Mouse (Mus musculus): ENCODE data around the gene Nudcd3. TPM values are rescaled to one million over a fixed set of nuclear protein-coding genes. Genes with fewer than 3 reads are reported as not detected.

The Nudcd3 gene
- polyA plus RNA-seq, 1 experiment from 2014 or later = 31.5 TPM

GRCm38 (mm10) chr11:6216834-6217233 is 16.6 kb upstream of the Nudcd3 start:
- Histone ChIP-seq H3K4me1 (ENCODE audit: control insufficient read depth, insufficient read depth, low read length) (no peaks in the 10 kb centered on the region), H3K4me2 (ENCODE audit: low read depth, low read length) (no peak overlapping the region), H3K9ac (ENCODE audit: low read depth, low read length) (no peak overlapping the region), H3K36me3 (ENCODE audit: control insufficient read depth, insufficient read depth, low read length) (no peaks in the 10 kb centered on the region), H3K27me3 (replicated peaks; ENCODE audit: control insufficient read depth, insufficient read depth, low read length) (no peaks in the 10 kb centered on the region), H3K9me3 (ENCODE audit: control insufficient read depth, low read length) (no peaks in the 10 kb centered on the region), H3K27ac (replicated peaks; ENCODE audit: low read depth, low read length) (no peak overlapping the region), H3K4me3 (ENCODE audit: low read depth, low read length) (no peak overlapping the region)
- ATAC-seq (ENCODE audit: low read depth) = peak; percentile 47; the same call in 1 of the 2 replicates
- peak; percentile 49 for DNase-seq (ENCODE audit: low spot score)
- 36% methylated on average over 3 of the region's 3 CpGs for WGBS

- Histone ChIP-seq H3K4me1 (ENCODE audit: control insufficient read depth, insufficient read depth, low read length) (no peaks in the 10 kb centered on the region), H3K4me2 (ENCODE audit: low read depth, low read length) (no peak overlapping the region), H3K27me3 (replicated peaks; ENCODE audit: control insufficient read depth, insufficient read depth, low read length) (no peaks in the 10 kb centered on the region), H3K4me3 (ENCODE audit: low read depth, low read length) (no peak overlapping the region), H3K9me3 (ENCODE audit: control insufficient read depth, low read length) (no peaks in the 10 kb centered on the region), H3K9ac (ENCODE audit: low read depth, low read length) (no peak overlapping the region), H3K27ac (replicated peaks; ENCODE audit: low read depth, low read length) (no peak overlapping the region), H3K36me3 (ENCODE audit: control insufficient read depth, insufficient read depth, low read length) (no peaks in the 10 kb centered on the region)
- DNase-seq (ENCODE audit: low spot score) = no peak
- ATAC-seq (ENCODE audit: low read depth) = no peak
- WGBS = 93% methylated on average over 1 of the region's 1 CpGs
Observed at GRCm38 (mm10) chr11:6208158-6208557, 7.9 kb upstream of the Nudcd3 start.

GRCm38 (mm10) chr11:6207090-6207489 is 6.9 kb upstream of the Nudcd3 start:
- H3K27ac ChIP-seq (replicated peaks; ENCODE audit: low read depth, low read length) = no peak overlapping the region
- ATAC-seq (ENCODE audit: low read depth) (no peak), DNase-seq (ENCODE audit: low spot score) (no peak)
- no peaks in the 10 kb centered on the region for H3K4me1 ChIP-seq (ENCODE audit: control insufficient read depth, insufficient read depth, low read length)
- 93% methylated on average over 2 of the region's 2 CpGs for WGBS
- H3K27me3 ChIP-seq (replicated peaks; ENCODE audit: control insufficient read depth, insufficient read depth, low read length) = no peaks in the 10 kb centered on the region
- no peak overlapping the region for H3K4me2 ChIP-seq (ENCODE audit: low read depth, low read length)
- no peak overlapping the region for H3K4me3 ChIP-seq (ENCODE audit: low read depth, low read length)
- H3K36me3 ChIP-seq (ENCODE audit: control insufficient read depth, insufficient read depth, low read length) = no peaks in the 10 kb centered on the region
- no peaks in the 10 kb centered on the region for H3K9me3 ChIP-seq (ENCODE audit: control insufficient read depth, low read length)
- H3K9ac ChIP-seq (ENCODE audit: low read depth, low read length) = no peak overlapping the region

- Histone ChIP-seq H3K4me2 (ENCODE audit: low read depth, low read length) (peak overlapping the region; percentile 88), H3K4me3 (ENCODE audit: low read depth, low read length) (peak overlapping the region; percentile 98), H3K4me1 (ENCODE audit: control insufficient read depth, insufficient read depth, low read length) (peaks cover 14% of the 10 kb centered on the region), H3K36me3 (ENCODE audit: control insufficient read depth, insufficient read depth, low read length) (no peaks in the 10 kb centered on the region), H3K27me3 (replicated peaks; ENCODE audit: control insufficient read depth, insufficient read depth, low read length) (no peaks in the 10 kb centered on the region), H3K9me3 (ENCODE audit: control insufficient read depth, low read length) (no peaks in the 10 kb centered on the region), H3K27ac (replicated peaks; ENCODE audit: low read depth, low read length) (peak overlapping the region; percentile 94), H3K9ac (ENCODE audit: low read depth, low read length) (peak overlapping the region; percentile 92)
- no peak for DNase-seq (ENCODE audit: low spot score)
- no peak for ATAC-seq (ENCODE audit: low read depth)
- WGBS = 27% methylated on average over 9 of the region's 9 CpGs
Observed at GRCm38 (mm10) chr11:6200570-6200969, 355 bp upstream of the Nudcd3 start.

GRCm38 (mm10) chr11:6199410-6200086 is 667 bp downstream of the Nudcd3 start, which contains the start of gene A730071L15Rik:
Gene A730071L15Rik (plus strand): TSS chr11:6200029.
- Histone ChIP-seq H3K9ac (ENCODE audit: low read depth, low read length) (peak within 1 kb of the TSS; percentile 92), H3K27me3 (replicated peaks; ENCODE audit: control insufficient read depth, insufficient read depth, low read length) (no peaks in the 10 kb centered on the region), H3K36me3 (ENCODE audit: control insufficient read depth, insufficient read depth, low read length) (no peaks in the 10 kb centered on the region), H3K27ac (replicated peaks; ENCODE audit: low read depth, low read length) (peak within 1 kb of the TSS; percentile 94), H3K9me3 (ENCODE audit: control insufficient read depth, low read length) (no peaks in the 10 kb centered on the region), H3K4me2 (ENCODE audit: low read depth, low read length) (peak within 1 kb of the TSS; percentile 88), H3K4me1 (ENCODE audit: control insufficient read depth, insufficient read depth, low read length) (peaks cover 14% of the 10 kb centered on the region), H3K4me3 (ENCODE audit: low read depth, low read length) (peak within 1 kb of the TSS; percentile 98)
- DNase-seq (ENCODE audit: low spot score) (no peak), ATAC-seq (ENCODE audit: low read depth) (peak; percentile 70)
- 2% methylated on average over 18 of the region's 35 CpGs for WGBS

GRCm38 (mm10) chr11:6198449-6198848 is 1.8 kb downstream of the Nudcd3 start:
- Histone ChIP-seq H3K27me3 (replicated peaks; ENCODE audit: control insufficient read depth, insufficient read depth, low read length) (no peaks in the 10 kb centered on the region), H3K9ac (ENCODE audit: low read depth, low read length) (no peak overlapping the region), H3K27ac (replicated peaks; ENCODE audit: low read depth, low read length) (no peak overlapping the region), H3K36me3 (ENCODE audit: control insufficient read depth, insufficient read depth, low read length) (no peaks in the 10 kb centered on the region), H3K9me3 (ENCODE audit: control insufficient read depth, low read length) (no peaks in the 10 kb centered on the region), H3K4me2 (ENCODE audit: low read depth, low read length) (peak overlapping the region; percentile 88), H3K4me3 (ENCODE audit: low read depth, low read length) (peak overlapping the region; percentile 98; the same call in 1 of the 2 replicates), H3K4me1 (ENCODE audit: control insufficient read depth, insufficient read depth, low read length) (peaks cover 14% of the 10 kb centered on the region)
- no peak for DNase-seq (ENCODE audit: low spot score)
- 86% methylated on average over 4 of the region's 4 CpGs for WGBS
- ATAC-seq (ENCODE audit: low read depth) = no peak

GRCm38 (mm10) chr11:6196780-6197179 is 3.4 kb downstream of the Nudcd3 start:
- H3K36me3 ChIP-seq (ENCODE audit: control insufficient read depth, insufficient read depth, low read length) = peaks cover 14% of the 10 kb centered on the region; the same call in 1 of the 2 replicates
- H3K4me3 ChIP-seq (ENCODE audit: low read depth, low read length) = no peak overlapping the region
- no peak overlapping the region for H3K9ac ChIP-seq (ENCODE audit: low read depth, low read length)
- ATAC-seq (ENCODE audit: low read depth) (no peak), DNase-seq (ENCODE audit: low spot score) (no peak)
- H3K27me3 ChIP-seq (replicated peaks; ENCODE audit: control insufficient read depth, insufficient read depth, low read length) = no peaks in the 10 kb centered on the region
- peaks cover 14% of the 10 kb centered on the region for H3K4me1 ChIP-seq (ENCODE audit: control insufficient read depth, insufficient read depth, low read length)
- no peaks in the 10 kb centered on the region for H3K9me3 ChIP-seq (ENCODE audit: control insufficient read depth, low read length)
- H3K4me2 ChIP-seq (ENCODE audit: low read depth, low read length) = no peak overlapping the region
- WGBS = 89% methylated on average over 8 of the region's 8 CpGs
- no peak overlapping the region for H3K27ac ChIP-seq (replicated peaks; ENCODE audit: low read depth, low read length)

- Histone ChIP-seq H3K4me1 (ENCODE audit: control insufficient read depth, insufficient read depth, low read length) (no peaks in the 10 kb centered on the region), H3K27ac (replicated peaks; ENCODE audit: low read depth, low read length) (no peak overlapping the region), H3K36me3 (ENCODE audit: control insufficient read depth, insufficient read depth, low read length) (peaks cover 40% of the 10 kb centered on the region), H3K27me3 (replicated peaks; ENCODE audit: control insufficient read depth, insufficient read depth, low read length) (no peaks in the 10 kb centered on the region), H3K4me3 (ENCODE audit: low read depth, low read length) (no peak overlapping the region), H3K9me3 (ENCODE audit: control insufficient read depth, low read length) (no peaks in the 10 kb centered on the region), H3K9ac (ENCODE audit: low read depth, low read length) (no peak overlapping the region), H3K4me2 (ENCODE audit: low read depth, low read length) (no peak overlapping the region)
- 9% methylated on average over 2 of the region's 2 CpGs for WGBS
- ATAC-seq (ENCODE audit: low read depth) (peak; percentile 81), DNase-seq (ENCODE audit: low spot score) (peak; percentile 93)
Observed at GRCm38 (mm10) chr11:6187878-6188277, 12.3 kb downstream of the Nudcd3 start.

- H3K4me1 ChIP-seq (ENCODE audit: control insufficient read depth, insufficient read depth, low read length) = no peaks in the 10 kb centered on the region
- no peak overlapping the region for H3K27ac ChIP-seq (replicated peaks; ENCODE audit: low read depth, low read length)
- H3K9ac ChIP-seq (ENCODE audit: low read depth, low read length) = no peak overlapping the region
- H3K9me3 ChIP-seq (ENCODE audit: control insufficient read depth, low read length) = no peaks in the 10 kb centered on the region
- DNase-seq (ENCODE audit: low spot score) (no peak), ATAC-seq (ENCODE audit: low read depth) (no peak)
- no peaks in the 10 kb centered on the region for H3K27me3 ChIP-seq (replicated peaks; ENCODE audit: control insufficient read depth, insufficient read depth, low read length)
- peaks cover 35% of the 10 kb centered on the region for H3K36me3 ChIP-seq (ENCODE audit: control insufficient read depth, insufficient read depth, low read length)
- no peak overlapping the region for H3K4me2 ChIP-seq (ENCODE audit: low read depth, low read length)
- no peak overlapping the region for H3K4me3 ChIP-seq (ENCODE audit: low read depth, low read length)
- WGBS = 86% methylated on average over 3 of the region's 3 CpGs
Observed at GRCm38 (mm10) chr11:6187399-6187798, 12.8 kb downstream of the Nudcd3 start.

Data from embryonic facial prominence, embryonic 14.5 days (tissue).